Mouse (Mus musculus): ENCODE measurements around the gene Cdc42ep1.
A peak's percentile ranks its signal among the peaks of the same experiment; 100 is the strongest.

Cdc42ep1 gene

DNA sequence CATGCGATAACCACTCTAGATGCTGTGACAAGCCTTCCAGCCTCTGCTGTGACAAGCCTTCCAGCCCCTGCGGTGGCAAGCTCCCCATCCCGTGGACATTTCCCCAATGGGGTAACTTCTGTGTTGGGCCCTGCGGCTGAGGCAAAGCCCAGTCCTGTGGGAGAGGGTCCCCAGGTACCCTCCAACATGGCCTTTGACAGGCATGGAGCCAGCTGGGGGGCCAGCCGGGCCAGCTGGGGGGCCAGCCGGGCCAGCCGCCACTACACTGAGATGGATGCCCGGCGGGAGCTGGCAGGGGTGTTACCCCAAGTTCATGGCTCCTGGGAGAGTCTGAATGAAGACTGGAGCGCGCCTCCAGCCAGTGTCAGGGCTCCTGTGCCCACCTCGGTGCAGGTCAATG, 7.1 kb downstream of the Cdc42ep1 start:
- no peak for DNase-seq (ENCODE audit: low read depth)

- DNase-seq (ENCODE audit: low read depth) = no peak
Observed at GRCm38 (mm10) chr15:78850059-78850824, 7.8 kb downstream of the Cdc42ep1 start.

GRCm38 (mm10) chr15:78850944-78851343, 8.5 kb downstream of the Cdc42ep1 start:
- DNase-seq (ENCODE audit: low read depth) = no peak

DNA sequence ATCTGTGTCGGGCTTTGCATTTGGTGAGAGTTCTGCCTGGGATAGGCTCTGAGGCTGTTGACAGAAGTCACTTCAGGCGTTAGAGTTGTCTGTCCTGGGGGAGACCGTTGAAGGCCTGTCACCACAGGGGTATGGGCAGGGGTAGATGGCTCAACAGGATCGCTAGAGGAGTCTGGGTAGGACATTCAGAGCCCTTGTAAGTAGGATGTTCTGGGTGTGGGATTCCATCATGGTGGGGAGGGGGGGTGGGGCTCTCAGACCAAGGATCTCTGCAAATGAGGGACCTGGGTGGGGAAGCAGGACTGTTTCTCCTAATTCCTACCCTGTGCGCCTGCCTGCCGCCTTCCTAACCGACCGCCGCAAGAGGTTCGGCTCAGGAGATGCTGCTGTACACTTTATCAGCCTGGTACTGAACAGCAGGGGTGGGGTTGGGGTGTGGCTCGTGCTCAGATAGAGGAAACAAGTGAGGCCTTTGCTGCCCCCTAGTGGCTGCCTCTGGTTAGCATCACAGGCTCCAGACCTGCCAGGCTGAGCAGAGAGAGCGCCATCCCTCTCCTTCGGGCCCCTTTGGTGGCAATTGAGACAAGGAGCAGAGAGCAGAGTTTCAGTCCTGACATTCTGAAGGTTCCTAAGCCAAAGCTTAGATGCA, 9.2 kb downstream of the Cdc42ep1 start:
- peak; percentile 95 for DNase-seq (ENCODE audit: low read depth)

GRCm38 (mm10) chr15:78855303-78855965, 13.0 kb downstream of the Cdc42ep1 start, which contains the start of gene Lgals2:
Gene Lgals2 (minus strand): TSS chr15:78855529.
- no peak for DNase-seq (ENCODE audit: low read depth)

DNA sequence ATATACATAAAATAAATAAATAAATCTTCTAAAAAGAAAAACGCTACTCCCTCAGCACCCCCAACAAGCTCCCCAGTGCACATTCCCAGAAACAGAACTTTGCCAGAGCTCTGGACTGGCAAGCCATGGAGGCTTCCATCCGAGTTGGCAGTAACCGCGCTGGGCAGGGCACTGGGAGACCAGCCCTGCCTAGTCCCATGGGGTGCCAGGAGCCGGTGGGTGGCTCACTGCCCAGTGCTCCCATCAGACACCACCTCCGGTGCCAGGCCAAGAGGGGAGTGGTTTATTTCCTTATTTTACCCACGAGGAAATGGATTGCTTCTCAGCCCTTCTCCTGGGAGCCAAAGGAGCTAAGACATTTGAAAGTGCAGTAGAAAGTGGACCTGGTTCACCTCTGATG, 14.6 kb downstream of the Cdc42ep1 start:
- DNase-seq (ENCODE audit: low read depth) = no peak

GRCm38 (mm10) chr15:78859311-78859710, 16.9 kb downstream of the Cdc42ep1 start:
- no peak for DNase-seq (ENCODE audit: low read depth)

DNA sequence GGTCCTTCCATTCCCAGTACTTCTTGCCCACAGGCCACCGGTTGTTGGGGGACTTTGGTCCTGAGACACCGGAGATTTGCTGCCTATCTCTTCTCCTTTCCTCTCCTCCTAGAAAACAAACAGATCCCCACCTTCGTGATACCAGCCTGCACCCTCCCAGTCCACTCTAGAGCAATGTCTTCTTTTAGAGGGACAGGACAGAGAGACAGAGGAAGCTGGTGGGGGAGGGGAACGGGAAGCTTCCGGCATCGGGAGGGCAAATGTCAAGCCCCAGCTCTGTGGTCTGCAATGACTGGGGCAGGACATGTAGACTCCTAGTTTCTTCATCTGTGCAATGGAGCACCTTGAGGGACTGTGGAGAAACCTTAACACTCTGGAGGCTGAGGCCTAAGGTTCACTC, 17.3 kb downstream of the Cdc42ep1 start:
- no peak for DNase-seq (ENCODE audit: low read depth)

DNA sequence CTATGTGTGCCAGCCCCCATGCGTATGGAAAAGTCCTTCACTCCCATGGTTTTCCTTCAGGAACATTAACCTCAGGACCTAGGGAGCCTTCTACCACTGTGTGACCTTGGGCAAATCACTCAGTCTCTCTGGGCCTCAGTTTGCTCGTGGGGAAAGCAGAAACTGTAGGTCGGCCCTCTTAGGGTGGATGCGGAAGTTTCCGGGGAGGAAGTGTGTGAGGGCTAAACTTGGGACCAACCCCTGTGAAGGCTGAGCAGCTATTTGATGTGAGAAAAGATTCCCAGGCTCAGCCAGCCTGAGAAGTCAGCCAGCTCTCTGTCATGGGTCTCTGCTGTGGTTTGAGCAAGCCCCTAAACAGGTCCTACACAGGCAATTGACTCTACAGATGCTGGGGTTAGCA, 19.9 kb downstream of the Cdc42ep1 start:
- DNase-seq (ENCODE audit: low read depth) = no peak

DNA sequence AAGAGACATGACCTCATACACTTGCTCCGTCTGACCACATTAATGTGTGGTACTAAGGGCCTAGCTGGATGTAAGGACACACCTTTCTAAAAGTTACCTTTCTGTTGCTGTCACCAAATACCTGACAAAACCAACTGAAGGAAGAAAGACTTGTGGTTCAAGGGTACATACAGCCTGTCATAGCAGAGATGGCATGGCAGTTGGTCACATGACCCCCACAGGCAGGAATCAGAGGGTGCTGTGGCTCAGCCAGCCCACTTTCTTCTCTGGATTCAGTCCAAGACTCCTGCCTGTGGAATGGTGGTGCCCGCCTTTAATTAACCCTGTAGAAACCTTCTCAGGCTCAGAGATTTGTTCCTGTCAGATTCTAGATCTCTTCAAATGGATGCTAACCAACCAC, 20.7 kb downstream of the Cdc42ep1 start:
- no peak for DNase-seq (ENCODE audit: low read depth)

DNA sequence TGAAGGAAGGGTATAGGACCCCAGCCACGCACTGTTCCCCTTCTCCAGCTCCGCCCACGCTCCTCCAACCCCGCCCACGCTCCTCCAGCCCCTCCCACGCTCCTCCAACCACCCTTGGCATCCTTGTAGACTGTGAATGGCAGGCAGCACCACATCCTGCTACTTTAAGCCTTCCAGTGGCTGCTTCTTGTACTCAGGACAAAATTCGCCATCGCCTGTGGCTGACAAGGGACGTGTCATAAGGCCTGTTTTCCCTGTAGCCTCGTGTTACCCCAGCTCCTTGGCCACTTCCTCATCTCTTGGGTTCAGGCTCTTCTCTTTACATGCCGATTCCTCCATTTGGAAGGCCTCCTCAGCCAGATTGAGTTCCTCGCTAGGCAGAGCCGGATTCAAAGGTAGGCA, 21.4 kb downstream of the Cdc42ep1 start:
- no peak for DNase-seq (ENCODE audit: low read depth)

DNA sequence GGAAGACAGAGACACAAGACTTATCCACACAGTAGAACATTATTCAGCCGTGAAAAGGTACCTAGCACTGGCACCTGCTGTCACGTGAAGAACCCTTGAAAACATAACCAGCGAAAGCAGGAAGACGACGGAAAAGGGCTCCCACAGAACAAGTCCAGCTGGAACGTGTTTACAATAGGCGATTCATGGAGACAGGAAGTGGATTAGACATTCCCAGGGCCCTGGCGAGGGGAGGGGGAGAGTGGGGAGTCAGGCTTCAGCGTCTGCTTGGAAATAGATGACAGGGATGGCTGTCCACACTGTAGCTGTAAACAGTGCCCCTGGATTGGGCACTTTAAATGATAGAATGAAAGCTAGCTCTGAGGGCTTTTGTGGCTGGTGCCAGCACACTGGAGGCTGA, 26.0 kb downstream of the Cdc42ep1 start:
- DNase-seq (ENCODE audit: low read depth) = no peak

DNA sequence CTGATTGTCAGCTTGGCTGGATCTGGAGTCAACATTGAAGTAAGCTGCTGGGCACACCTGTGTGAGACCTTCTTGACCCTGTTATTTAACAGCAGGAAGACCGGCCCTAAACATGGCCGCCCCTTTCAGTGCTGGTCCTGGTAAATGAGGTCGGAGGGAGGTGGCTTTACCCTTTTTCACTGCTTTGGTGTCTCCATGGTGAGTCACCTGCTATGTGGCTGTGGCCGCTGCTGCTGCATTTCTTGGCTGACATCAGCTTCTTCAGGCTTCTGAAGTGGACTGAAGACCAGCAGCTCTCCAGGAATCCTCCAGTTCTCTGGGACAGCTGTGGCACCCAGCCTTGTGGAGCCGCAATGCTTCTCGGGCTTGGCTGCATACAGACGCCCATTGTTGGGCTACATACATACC, 26.4 kb downstream of the Cdc42ep1 start:
- DNase-seq (ENCODE audit: low read depth) = no peak

DNA sequence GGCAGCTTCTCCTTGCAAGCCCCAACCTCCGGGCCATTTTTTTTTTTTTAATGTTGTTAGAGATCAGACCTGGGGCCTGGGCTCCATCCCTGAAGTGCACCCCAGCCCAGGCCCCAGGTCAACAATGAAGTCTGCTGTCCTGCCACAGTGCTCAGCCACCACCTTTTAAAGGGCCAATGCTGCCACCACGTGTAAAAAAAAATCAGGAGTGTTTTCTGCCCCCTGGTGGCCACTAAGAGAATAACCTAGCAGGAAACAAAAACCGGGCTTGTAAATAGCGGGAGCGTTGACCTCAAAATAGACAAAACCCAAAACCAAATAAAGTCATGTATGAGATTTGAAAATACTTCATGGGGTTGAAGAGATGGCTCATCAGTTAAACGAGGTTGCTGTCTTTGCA, 27.4 kb downstream of the Cdc42ep1 start:
- DNase-seq (ENCODE audit: low read depth) = peak; percentile 48

DNA sequence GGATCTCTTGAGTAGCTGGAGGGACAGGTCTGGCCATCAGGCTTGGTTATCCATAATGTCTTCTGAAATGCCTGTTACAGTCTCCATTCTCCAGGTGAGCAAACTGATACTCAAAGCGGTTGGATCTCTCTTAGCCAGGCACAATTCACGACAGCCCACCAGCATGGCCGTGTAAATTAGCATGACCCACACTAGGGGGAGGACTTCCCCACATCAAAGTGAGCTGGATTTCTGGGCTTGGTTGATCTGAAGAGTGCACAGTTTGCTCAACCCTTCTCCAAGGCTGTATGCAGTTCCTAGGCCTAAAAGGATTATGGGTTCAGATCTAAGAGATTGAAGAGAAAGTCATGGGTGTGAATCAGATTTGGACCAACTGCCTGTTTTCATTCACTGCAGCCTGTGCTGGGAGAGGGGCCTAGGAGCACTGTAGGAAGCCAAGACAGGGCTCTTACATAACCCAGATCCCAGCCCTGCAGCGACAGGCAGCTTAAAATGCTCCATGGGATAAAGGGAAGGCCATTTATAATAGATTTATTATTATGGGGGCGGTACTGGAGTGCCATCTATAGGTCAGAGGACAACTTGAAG, 29.7 kb downstream of the Cdc42ep1 start:
- DNase-seq (ENCODE audit: low read depth) = no peak

- DNase-seq (ENCODE audit: low read depth) = no peak
Observed at GRCm38 (mm10) chr15:78873803-78874435, 31.5 kb downstream of the Cdc42ep1 start.

GRCm38 (mm10) chr15:78874989-78875388, 32.6 kb downstream of the Cdc42ep1 start:
- DNase-seq (ENCODE audit: low read depth) = no peak

- no peak for DNase-seq (ENCODE audit: low read depth)
Observed at GRCm38 (mm10) chr15:78875537-78875936, 33.1 kb downstream of the Cdc42ep1 start.

DNA sequence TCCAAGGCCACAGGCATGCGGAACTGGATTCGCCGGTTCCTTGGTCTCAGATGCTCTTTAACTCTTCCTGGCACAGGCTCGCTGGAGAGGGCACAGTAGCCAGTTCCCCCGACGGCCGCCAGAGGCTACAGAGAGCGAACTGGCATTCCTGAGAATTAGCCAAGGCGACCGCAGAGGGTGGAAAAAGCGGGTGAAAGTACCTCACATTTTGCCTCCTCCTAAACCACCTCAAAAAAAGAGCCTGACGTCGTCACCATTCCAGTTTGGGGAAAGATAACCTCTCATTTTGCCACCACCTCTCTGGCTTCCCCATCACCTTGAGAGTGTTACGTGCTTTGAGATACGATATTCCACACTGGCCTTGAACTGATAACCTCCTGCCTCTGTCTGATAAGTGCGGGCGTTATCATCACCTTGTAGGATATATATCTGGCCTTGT, 33.9 kb downstream of the Cdc42ep1 start:
- DNase-seq (ENCODE audit: low read depth) = peak; percentile 68

- peak; percentile 88 for DNase-seq (ENCODE audit: low read depth)
Observed at GRCm38 (mm10) chr15:78876991-78877809, 34.8 kb downstream of the Cdc42ep1 start, which contains the start of gene Gga1. Gene Gga1 (plus strand): TSS chr15:78877190.

GRCm38 (mm10) chr15:78877810-78878390, 35.5 kb downstream of the Cdc42ep1 start:
- DNase-seq (ENCODE audit: low read depth) = no peak
